Mouse (Mus musculus): ENCODE measurements at regions not wholly inside any gene's neighbourhood (a gene's known extent, or its start where the extent isn't known, plus 50 kb on each side); places are given as distances from the start of the nearest gene placed in this dataset.
A peak's percentile ranks its signal among the peaks of the same experiment; 100 is the strongest.

- no peak for DNase-seq (ENCODE audit: low spot score)
Observed at GRCm38 (mm10) chr15:28823526-28823925, 620.0 kb downstream of the Dnah5 start.

- no peak for DNase-seq (ENCODE audit: low spot score)
Observed at GRCm38 (mm10) chr15:28834831-28835230, 631.3 kb downstream of the Dnah5 start.

DNA sequence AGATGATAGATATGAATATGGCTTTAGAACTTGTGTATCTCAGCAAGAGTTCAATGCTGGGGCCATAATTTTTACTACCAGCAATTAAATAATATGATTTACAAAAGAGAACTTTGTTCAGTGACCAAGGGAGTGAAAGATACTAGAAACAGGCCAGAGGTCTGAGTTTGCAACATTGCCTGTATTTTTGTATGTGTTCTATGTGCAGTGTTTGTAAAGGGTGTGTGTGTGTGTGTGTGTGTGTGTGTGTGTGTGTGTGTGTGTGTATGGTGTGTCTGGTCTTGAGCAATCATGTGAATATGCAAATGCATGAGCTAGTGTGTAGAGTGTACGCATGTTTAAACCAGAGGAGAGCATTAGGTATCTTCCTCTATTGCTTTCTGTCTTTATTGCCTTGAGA, 636.8 kb downstream of the Dnah5 start:
- no peak for DNase-seq (ENCODE audit: low spot score)

DNA sequence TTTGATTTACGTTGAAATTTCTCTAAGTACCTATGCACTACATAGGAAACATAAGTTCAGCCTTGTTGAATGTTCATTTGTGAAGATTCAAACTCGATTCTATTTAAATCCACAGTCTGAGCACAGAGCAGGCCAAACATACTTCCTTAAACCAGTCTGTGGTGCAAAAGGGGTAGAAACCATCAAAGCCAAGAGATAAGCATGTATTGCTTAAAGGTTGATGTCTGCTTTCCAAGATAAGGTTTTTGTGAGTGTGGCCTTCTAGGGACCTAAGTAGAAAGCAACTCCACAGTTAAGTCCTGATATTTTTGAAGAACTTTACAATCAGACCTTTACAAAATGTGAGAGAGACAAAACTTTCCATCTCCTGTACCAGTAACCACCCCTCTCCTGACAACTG, 652.9 kb downstream of the Dnah5 start:
- DNase-seq (ENCODE audit: low spot score): peak; percentile 0

DNA sequence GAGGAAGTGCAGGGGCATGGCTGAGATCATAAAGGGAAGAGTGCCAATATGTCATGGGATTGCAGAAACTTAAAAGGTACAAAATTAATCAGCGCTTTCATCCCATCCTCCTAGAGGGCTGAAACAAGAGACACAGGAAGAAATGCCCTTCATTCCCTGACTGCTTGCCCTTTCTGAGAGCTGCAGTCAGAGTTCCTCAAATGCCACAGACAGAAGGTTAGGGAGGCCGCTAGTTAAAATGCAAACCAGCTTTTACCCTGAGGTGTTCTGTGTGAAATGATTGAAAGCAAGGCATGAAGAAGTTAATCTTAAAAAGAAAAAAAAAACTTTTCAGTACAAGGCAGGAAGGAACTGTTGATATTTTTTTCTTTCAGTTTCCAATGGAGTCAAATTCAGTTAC, 654.6 kb downstream of the Dnah5 start:
- DNase-seq (ENCODE audit: low spot score): no peak

- no peak for DNase-seq (ENCODE audit: low spot score)
Observed at GRCm38 (mm10) chr15:28864101-28864500, 660.5 kb downstream of the Dnah5 start.

DNA sequence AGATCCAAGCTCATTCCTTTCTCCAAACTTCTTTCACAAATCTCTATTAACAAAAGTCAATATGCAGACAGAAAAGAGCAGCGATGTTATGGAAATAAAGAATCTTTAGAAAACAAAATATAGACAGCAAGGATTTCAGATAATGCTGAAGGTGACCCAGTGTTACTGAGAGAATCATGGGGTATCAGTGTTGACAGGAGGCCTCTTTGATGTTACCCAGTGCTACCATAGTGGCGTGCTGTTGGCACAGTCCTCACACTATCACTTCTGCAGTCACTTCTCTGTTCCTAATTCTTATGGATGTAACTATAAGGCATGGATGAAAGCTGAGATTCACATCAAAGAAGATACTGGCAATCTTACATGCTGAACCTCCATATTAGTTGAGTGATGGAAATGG, 661.4 kb downstream of the Dnah5 start:
- DNase-seq (ENCODE audit: low spot score): no peak

- DNase-seq (ENCODE audit: low spot score): no peak
Observed at GRCm38 (mm10) chr15:28873001-28873400, 669.4 kb downstream of the Dnah5 start.

- DNase-seq (ENCODE audit: low spot score): no peak
Observed at GRCm38 (mm10) chr15:28896248-28896808, 692.8 kb downstream of the Dnah5 start.

DNA sequence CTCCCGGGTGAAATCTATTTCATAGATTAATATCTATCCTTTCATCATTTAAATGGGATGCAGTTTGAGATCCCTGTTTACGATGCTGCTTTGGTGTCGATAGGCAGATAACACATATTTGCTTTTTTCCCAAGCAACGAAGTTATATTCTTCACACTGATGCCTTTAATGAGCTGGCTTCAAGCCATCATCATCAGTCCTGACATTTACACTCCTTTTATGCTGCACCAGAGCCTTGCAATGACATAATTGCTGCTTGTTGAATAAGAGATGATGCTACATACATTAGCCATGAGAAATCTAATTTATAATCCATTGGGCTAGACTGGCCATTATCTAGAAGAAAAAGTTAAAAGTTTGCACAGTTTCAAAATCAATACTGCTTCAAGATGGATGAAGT, 718.9 kb downstream of the Dnah5 start:
- DNase-seq (ENCODE audit: low spot score): no peak

- DNase-seq (ENCODE audit: low spot score): no peak
Observed at GRCm38 (mm10) chr15:28948245-28948644, 744.7 kb downstream of the Dnah5 start.

Data from c-Kit-positive CD71-positive TER-119-positive erythroid progenitor cells, embryonic 14.5 days (primary cell).